Mouse (Mus musculus): Measurements from ENCODE around the gene Trp53tg5.

DNA sequence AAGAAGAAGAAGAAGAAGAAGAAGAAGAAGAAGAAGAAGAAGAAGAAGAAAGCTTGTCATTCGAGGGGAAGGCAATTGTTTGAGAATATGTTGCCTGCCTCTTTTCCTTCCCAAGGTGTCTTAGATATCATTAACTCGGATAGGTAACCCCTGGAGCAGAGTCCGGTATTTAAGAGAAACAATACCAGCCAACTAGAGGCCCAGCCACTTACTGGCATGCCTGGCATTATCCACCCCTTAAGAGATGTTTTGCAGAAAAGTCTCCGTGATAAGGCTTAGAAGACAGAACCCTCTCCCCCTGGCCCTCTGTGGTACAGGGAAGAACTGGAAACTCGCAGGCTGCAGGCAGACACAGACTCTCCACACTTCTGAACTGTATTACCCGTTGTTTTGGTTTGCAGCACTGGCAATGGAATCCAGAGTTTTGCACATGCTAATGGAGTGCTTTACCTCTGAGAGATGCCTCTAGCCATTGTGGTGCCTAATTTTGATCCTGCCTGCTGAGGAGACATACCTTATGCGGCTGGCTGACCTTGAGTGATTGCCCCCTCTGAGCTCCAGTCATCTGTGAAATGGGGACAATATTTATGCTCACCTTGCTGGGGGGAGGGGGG is 19.5 kb downstream of the Trp53tg5 start:
- TF ChIP-seq POLR2A (IDR thresholded peaks at IDR 0.05; ENCODE audit: borderline replicate concordance, extremely low read depth, low read depth, low read length) (no peak), CTCF (IDR thresholded peaks at IDR 0.05; ENCODE audit: insufficient read depth, low read length) (no peak)
